Mouse (Mus musculus) common myeloid progenitor, adult 5-6 weeks (primary cell): ENCODE results near the gene Tcf20. TPM values are rescaled to one million over a fixed set of nuclear protein-coding genes. Genes with fewer than 3 reads are reported as not detected.
"Not testable (repeated sequence)": the region's sequence is repeated elsewhere in the genome, so short reads cannot be mapped to it uniquely, and the experiment has no call there.

Experiments
- ATAC-seq: replicated peaks from 2 replicates; pipeline ENCODE4 v1.8.0; 2016; ENCODE audit warnings: low read depth, mild to moderate bottlenecking, moderate TSS enrichment, inconsistent platforms; ENCODE audit not compliant: poor library complexity, severe bottlenecking
- total RNA-seq: library from RNA; stranded (forward); fragments of 200-1000, 187-1606 nt; gene quantifications from 2 replicates; pipeline ENCODE4 v1.2.3, GENCODE M21; 2017

Tcf20 gene
- total RNA-seq, 1 experiment from 2014 or later = 101 TPM

GRCm38 (mm10) chr15:82905431-82906395 is 82.0 kb downstream of the Tcf20 start:
- ATAC-seq = peak; percentile 62

GRCm38 (mm10) chr15:82904526-82904925 is 83.1 kb downstream of the Tcf20 start:
- no peak for ATAC-seq

- no peak for ATAC-seq
Measured at GRCm38 (mm10) chr15:82902521-82902920, 85.2 kb downstream of the Tcf20 start.

GRCm38 (mm10) chr15:82901306-82901705 is 86.4 kb downstream of the Tcf20 start:
- no peak for ATAC-seq

- no peak for ATAC-seq
Measured at GRCm38 (mm10) chr15:82900331-82900730, 87.3 kb downstream of the Tcf20 start.

GRCm38 (mm10) chr15:82899676-82900301 is 87.9 kb downstream of the Tcf20 start:
- peak; percentile 67 for ATAC-seq

GRCm38 (mm10) chr15:82898740-82899675 is 88.7 kb downstream of the Tcf20 start:
- ATAC-seq = peak; percentile 64

GRCm38 (mm10) chr15:82898141-82898739 is 89.4 kb downstream of the Tcf20 start:
- ATAC-seq = no peak

GRCm38 (mm10) chr15:82896336-82896735 is 91.3 kb downstream of the Tcf20 start:
- no peak for ATAC-seq

- ATAC-seq = no peak
Measured at GRCm38 (mm10) chr15:82890470-82890869, 97.2 kb downstream of the Tcf20 start.

GRCm38 (mm10) chr15:82889426-82889825 is 98.2 kb downstream of the Tcf20 start:
- ATAC-seq = no peak

- peak; percentile 97 for ATAC-seq
Measured at GRCm38 (mm10) chr15:82888466-82888865, 99.2 kb downstream of the Tcf20 start.

- no peak for ATAC-seq
Measured at GRCm38 (mm10) chr15:82877309-82877708, 110.4 kb downstream of the Tcf20 start.

GRCm38 (mm10) chr15:82876863-82877262 is 110.8 kb downstream of the Tcf20 start:
- ATAC-seq = no peak

GRCm38 (mm10) chr15:82872037-82872436 is 115.6 kb downstream of the Tcf20 start:
- ATAC-seq = no peak

GRCm38 (mm10) chr15:82866286-82866685 is 121.4 kb downstream of the Tcf20 start:
- not testable (repeated sequence) for ATAC-seq

GRCm38 (mm10) chr15:82863674-82864073 is 124.0 kb downstream of the Tcf20 start:
- ATAC-seq = no peak

- no peak for ATAC-seq
Measured at GRCm38 (mm10) chr15:82856652-82857378, 130.9 kb downstream of the Tcf20 start.

- no peak for ATAC-seq
Measured at GRCm38 (mm10) chr15:82856065-82856464, 131.6 kb downstream of the Tcf20 start.
